Mouse (Mus musculus) heart, embryonic 15.5 days (tissue): ENCODE data around the gene Camkmt. TPM values are rescaled to one million over a fixed set of nuclear protein-coding genes. Genes with fewer than 3 reads are reported as not detected.

Experiments used
- ATAC-seq: fragments of 200-750 bp; cut with Nextera tagmentation; replicated peaks from 2 replicates; pipeline ENCODE4 v1.8.0; 2017; ENCODE audit warnings: low read depth, moderate TSS enrichment; ENCODE audit not compliant: insufficient number of reproducible peaks, insufficient read depth, low FRiP score
- H3K27ac ChIP-seq: fragments of 300-500 bp; sonication (generic); 2 replicates; pipeline ENCODE4 v1.5.1; 2015; ENCODE audit warnings: mild to moderate bottlenecking, inconsistent platforms
- H3K27me3 ChIP-seq: fragments of 300-500 bp; sonication (generic); 2 replicates; pipeline ENCODE4 v1.6.1; 2015; ENCODE audit warnings: inconsistent platforms
- H3K36me3 ChIP-seq: fragments of 300-500 bp; sonication (generic); 2 replicates; pipeline ENCODE4 v1.6.1; 2015; ENCODE audit warnings: mild to moderate bottlenecking, inconsistent platforms
- H3K4me1 ChIP-seq: fragments of 300-500 bp; sonication (generic); replicated peaks from 2 replicates; pipeline ENCODE4 v1.6.1; 2015; ENCODE audit warnings: inconsistent platforms
- H3K4me2 ChIP-seq: fragments of 300-500 bp; sonication (generic); 2 replicates; pipeline ENCODE4 v1.6.1; 2015; ENCODE audit warnings: inconsistent platforms, mild to moderate bottlenecking, moderate library complexity
- H3K4me3 ChIP-seq: fragments of 300-500 bp; sonication (generic); 2 replicates; pipeline ENCODE4 v1.5.1; 2015; ENCODE audit warnings: mild to moderate bottlenecking, inconsistent platforms
- H3K9ac ChIP-seq: fragments of 300-500 bp; sonication (generic); 2 replicates; pipeline ENCODE4 v1.6.1; 2015; ENCODE audit warnings: mild to moderate bottlenecking, inconsistent platforms
- H3K9me3 ChIP-seq: fragments of 300-500 bp; sonication (generic); replicated peaks from 2 replicates; pipeline ENCODE4 v1.6.1; 2016; ENCODE audit warnings: inconsistent platforms
- WGBS: fragments of 180-500 bp; shearing (Covaris S2); methylation state at CpG from one replicate; pipeline ENCODE4 v1.1.7; 2015; ENCODE audit warnings: mixed read lengths; 5-methylcytosine and 5-hydroxymethylcytosine counted together
- polyA plus RNA-seq: library from polyadenylated mRNA; unstranded; fragments of >200 nt; fragmentation: Nextera tagmentation; extraction: Ambion mirVana; gene quantifications from 2 replicates; pipeline ENCODE4 v1.2.1, GENCODE M21; 2015

The Camkmt gene
- polyA plus RNA-seq, 1 experiment from 2014 or later = 5.0 TPM

- Histone ChIP-seq H3K36me3 (no peaks in the 10 kb centered on the region), H3K4me1 (peaks cover 37% of the 10 kb centered on the region), H3K27me3 (no peaks in the 10 kb centered on the region), H3K9me3 (no peaks in the 10 kb centered on the region), H3K4me3 (peak overlapping the region; percentile 92), H3K9ac (peak overlapping the region; percentile 79), H3K4me2 (peak overlapping the region; percentile 90), H3K27ac (peak overlapping the region; percentile 83)
- ATAC-seq = no peak
- WGBS = under 1% methylated on average over 16 of the region's 16 CpGs
Observed at GRCm38 (mm10) chr17:85089621-85090020, 731 bp upstream of the Camkmt start.

- Histone ChIP-seq H3K36me3 (no peaks in the 10 kb centered on the region), H3K9ac (no peak overlapping the region), H3K4me2 (peak overlapping the region; percentile 90; the same call in 1 of the 2 replicates), H3K27me3 (no peaks in the 10 kb centered on the region), H3K9me3 (no peaks in the 10 kb centered on the region), H3K27ac (no peak overlapping the region), H3K4me3 (peak overlapping the region; percentile 92; the same call in 1 of the 2 replicates), H3K4me1 (peaks cover 29% of the 10 kb centered on the region)
- no peak for ATAC-seq
- 92% methylated on average over 6 of the region's 6 CpGs for WGBS
Observed at GRCm38 (mm10) chr17:85091762-85092161, 1.4 kb downstream of the Camkmt start.

GRCm38 (mm10) chr17:85096396-85096795 lies 6.0 kb downstream of the Camkmt start:
- Histone ChIP-seq H3K9ac (no peak overlapping the region), H3K36me3 (peaks cover 19% of the 10 kb centered on the region), H3K27me3 (no peaks in the 10 kb centered on the region), H3K9me3 (no peaks in the 10 kb centered on the region), H3K4me2 (no peak overlapping the region), H3K27ac (no peak overlapping the region), H3K4me3 (no peak overlapping the region), H3K4me1 (peaks cover 3% of the 10 kb centered on the region)
- no peak for ATAC-seq
- WGBS = 86% methylated on average over 3 of the region's 3 CpGs

- Histone ChIP-seq H3K4me2 (no peak overlapping the region), H3K9me3 (no peaks in the 10 kb centered on the region), H3K4me1 (no peaks in the 10 kb centered on the region), H3K27ac (no peak overlapping the region), H3K4me3 (no peak overlapping the region), H3K27me3 (no peaks in the 10 kb centered on the region), H3K36me3 (peaks cover 19% of the 10 kb centered on the region), H3K9ac (no peak overlapping the region)
- 88% methylated on average over 7 of the region's 7 CpGs for WGBS
- ATAC-seq = no peak
Observed at GRCm38 (mm10) chr17:85098677-85099323, 8.4 kb downstream of the Camkmt start.

- Histone ChIP-seq H3K4me3 (no peak overlapping the region), H3K27ac (no peak overlapping the region), H3K4me1 (no peaks in the 10 kb centered on the region), H3K36me3 (peaks cover 19% of the 10 kb centered on the region), H3K9ac (no peak overlapping the region), H3K9me3 (no peaks in the 10 kb centered on the region), H3K27me3 (no peaks in the 10 kb centered on the region), H3K4me2 (no peak overlapping the region)
- 85% methylated on average over 3 of the region's 3 CpGs for WGBS
- ATAC-seq = no peak
Observed at GRCm38 (mm10) chr17:85100232-85100631, 9.9 kb downstream of the Camkmt start.

- Histone ChIP-seq H3K4me1 (no peaks in the 10 kb centered on the region), H3K27me3 (no peaks in the 10 kb centered on the region), H3K27ac (no peak overlapping the region), H3K9me3 (no peaks in the 10 kb centered on the region), H3K4me2 (no peak overlapping the region), H3K9ac (no peak overlapping the region), H3K4me3 (no peak overlapping the region), H3K36me3 (peaks cover 19% of the 10 kb centered on the region)
- ATAC-seq = no peak
- WGBS = 83% methylated on average over 7 of the region's 7 CpGs
Observed at GRCm38 (mm10) chr17:85101751-85102150, 11.4 kb downstream of the Camkmt start.

GRCm38 (mm10) chr17:85103310-85103709 lies 13.0 kb downstream of the Camkmt start:
- Histone ChIP-seq H3K4me1 (no peaks in the 10 kb centered on the region), H3K9ac (no peak overlapping the region), H3K4me2 (no peak overlapping the region), H3K4me3 (no peak overlapping the region), H3K27ac (no peak overlapping the region), H3K9me3 (no peaks in the 10 kb centered on the region), H3K27me3 (no peaks in the 10 kb centered on the region), H3K36me3 (peaks cover 9% of the 10 kb centered on the region)
- 34% methylated on average over 2 of the region's 2 CpGs for WGBS
- no peak for ATAC-seq

- H3K4me1 ChIP-seq = no peaks in the 10 kb centered on the region
- H3K9ac ChIP-seq = no peak overlapping the region
- H3K4me3 ChIP-seq = no peak overlapping the region
- no peak overlapping the region for H3K4me2 ChIP-seq
- H3K27ac ChIP-seq = no peak overlapping the region
- no peak for ATAC-seq
- H3K9me3 ChIP-seq = no peaks in the 10 kb centered on the region
- 97% methylated on average over 1 of the region's 1 CpGs for WGBS
- no peaks in the 10 kb centered on the region for H3K36me3 ChIP-seq
- no peaks in the 10 kb centered on the region for H3K27me3 ChIP-seq
Observed at GRCm38 (mm10) chr17:85110640-85111039, 20.3 kb downstream of the Camkmt start.

GRCm38 (mm10) chr17:85113441-85113840 lies 23.1 kb downstream of the Camkmt start:
- H3K36me3 ChIP-seq = no peaks in the 10 kb centered on the region
- 79% methylated on average over 8 of the region's 8 CpGs for WGBS
- no peaks in the 10 kb centered on the region for H3K9me3 ChIP-seq
- ATAC-seq = no peak
- H3K27ac ChIP-seq = no peak overlapping the region
- H3K9ac ChIP-seq = no peak overlapping the region
- no peak overlapping the region for H3K4me2 ChIP-seq
- H3K4me3 ChIP-seq = no peak overlapping the region
- H3K27me3 ChIP-seq = no peaks in the 10 kb centered on the region
- H3K4me1 ChIP-seq = no peaks in the 10 kb centered on the region

- H3K4me2 ChIP-seq = no peak overlapping the region
- peaks cover 11% of the 10 kb centered on the region; the same call in 1 of the 2 replicates for H3K4me1 ChIP-seq
- H3K4me3 ChIP-seq = no peak overlapping the region
- H3K9ac ChIP-seq = no peak overlapping the region
- H3K36me3 ChIP-seq = no peaks in the 10 kb centered on the region
- H3K9me3 ChIP-seq = no peaks in the 10 kb centered on the region
- 25% methylated on average over 4 of the region's 4 CpGs for WGBS
- H3K27me3 ChIP-seq = no peaks in the 10 kb centered on the region
- H3K27ac ChIP-seq = no peak overlapping the region
- no peak for ATAC-seq
Observed at GRCm38 (mm10) chr17:85116643-85117042, 26.3 kb downstream of the Camkmt start.

- Histone ChIP-seq H3K4me2 (no peak overlapping the region), H3K27ac (no peak overlapping the region), H3K4me1 (no peaks in the 10 kb centered on the region), H3K9ac (no peak overlapping the region), H3K27me3 (no peaks in the 10 kb centered on the region), H3K36me3 (no peaks in the 10 kb centered on the region), H3K4me3 (no peak overlapping the region), H3K9me3 (no peaks in the 10 kb centered on the region)
- 78% methylated on average over 1 of the region's 1 CpGs for WGBS
- no peak for ATAC-seq
Observed at GRCm38 (mm10) chr17:85138393-85138792, 48.0 kb downstream of the Camkmt start.

- Histone ChIP-seq H3K27me3 (no peaks in the 10 kb centered on the region), H3K36me3 (no peaks in the 10 kb centered on the region), H3K9me3 (no peaks in the 10 kb centered on the region), H3K4me3 (no peak overlapping the region), H3K4me1 (no peaks in the 10 kb centered on the region), H3K9ac (no peak overlapping the region), H3K4me2 (no peak overlapping the region), H3K27ac (no peak overlapping the region)
- no peak for ATAC-seq
- WGBS = 74% methylated on average over 3 of the region's 3 CpGs
Observed at GRCm38 (mm10) chr17:85141621-85142020, 51.3 kb downstream of the Camkmt start.
